Mouse (Mus musculus) stomach, postnatal 0 days (tissue): ENCODE results near the gene Myo3b.

ENCODE experiments used
- CTCF ChIP-seq: IDR thresholded peaks from 2 replicates; pipeline ENCODE4 v1.5.1; 2016; ENCODE audit warnings: antibody characterized with exemption, low read depth, mild to moderate bottlenecking, moderate library complexity
- EP300 ChIP-seq: optimal IDR thresholded peaks from 2 replicates; pipeline ENCODE3; 2016; ENCODE audit warnings: antibody characterized with exemption

DNA sequence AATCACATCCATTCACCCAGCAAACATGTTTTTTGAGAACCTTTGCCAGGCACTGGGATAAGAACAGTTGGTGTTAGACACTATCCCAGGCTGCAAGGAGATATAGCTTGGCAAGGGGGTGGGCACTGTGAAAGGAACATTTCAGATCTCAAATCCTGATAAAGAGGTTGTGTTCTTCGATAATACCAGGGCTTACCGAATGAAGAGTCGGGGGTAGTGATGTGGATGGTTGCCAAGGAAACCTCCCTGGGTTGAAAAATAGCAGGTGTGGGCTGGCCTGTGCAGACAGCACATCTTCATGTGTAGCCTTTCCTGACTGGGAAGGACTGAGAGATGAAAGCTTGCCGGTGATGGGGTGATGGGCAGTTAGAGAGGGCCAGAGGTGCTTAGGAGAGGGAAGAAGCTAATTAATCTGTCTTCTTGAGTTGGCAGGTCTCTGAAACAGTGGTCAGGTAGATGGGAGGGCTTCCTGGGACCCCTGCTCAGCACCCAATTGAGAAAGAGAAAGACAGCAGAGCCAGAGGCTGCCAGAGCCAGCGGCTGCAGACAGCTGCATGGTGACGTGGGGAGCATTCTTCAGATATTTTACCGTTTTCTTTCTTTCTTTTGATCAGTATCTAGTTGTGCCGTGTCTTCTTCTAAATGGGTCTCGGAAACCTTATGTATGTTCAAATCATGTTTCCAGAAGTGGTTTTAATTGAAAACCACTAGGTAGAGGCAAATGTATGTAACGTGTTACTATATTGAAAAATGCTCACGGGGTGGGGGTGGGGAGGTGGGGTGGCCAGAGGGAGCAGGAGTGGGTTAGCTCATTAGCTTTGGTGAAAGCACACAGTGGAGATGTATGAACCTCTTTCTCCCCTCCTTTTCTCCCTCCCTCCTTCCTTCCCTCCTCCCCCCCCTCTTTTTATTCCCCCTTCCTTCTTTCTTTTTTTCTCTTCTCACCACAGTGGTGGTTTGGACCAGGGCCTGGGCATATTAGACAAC is 21.7 kb downstream of the Myo3b start:
- TF ChIP-seq EP300 (no peak), CTCF (no peak)
